Mouse (Mus musculus): ENCODE data around the gene Ager. TPM values are rescaled to one million over a fixed set of nuclear protein-coding genes. Genes with fewer than 3 reads are reported as not detected.

Gene Ager
- polyA plus RNA-seq, 1 experiment from 2014 or later: 1.4 TPM

DNA sequence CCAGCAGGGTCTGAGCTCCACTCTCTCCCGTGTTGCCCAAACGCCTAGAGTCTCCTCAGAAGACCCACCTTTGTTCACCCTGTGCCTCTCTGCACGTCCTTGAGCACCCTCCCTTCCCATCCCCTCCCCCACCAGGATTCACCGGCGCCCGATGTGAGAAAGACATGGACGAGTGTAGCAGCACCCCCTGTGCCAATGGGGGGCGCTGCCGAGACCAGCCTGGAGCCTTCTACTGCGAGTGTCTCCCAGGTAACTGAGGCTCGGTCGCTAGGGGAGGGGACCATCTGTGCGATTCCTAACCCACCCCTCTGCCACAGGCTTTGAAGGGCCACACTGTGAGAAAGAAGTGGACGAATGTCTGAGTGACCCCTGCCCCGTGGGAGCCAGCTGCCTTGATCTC is 25.3 kb upstream of the Ager start:
- Histone ChIP-seq H3K9me3 (ENCODE audit: low read length) (no peaks in the 10 kb centered on the region; the same call in 1 of the 2 replicates), H3K4me2 (ENCODE audit: low read depth, low read length) (no peak overlapping the region), H3K27me3 (ENCODE audit: insufficient read depth, low read length) (no peaks in the 10 kb centered on the region; the same call in 1 of the 2 replicates), H3K9ac (replicated peaks) (no peak overlapping the region), H3K27ac (ENCODE audit: low read depth) (no peak overlapping the region), H3K36me3 (replicated peaks; ENCODE audit: insufficient read depth, low read length) (no peaks in the 10 kb centered on the region), H3K4me1 (ENCODE audit: insufficient read depth) (no peaks in the 10 kb centered on the region), H3K4me3 (ENCODE audit: low read depth, low read length) (no peak overlapping the region)
- ATAC-seq (no peak), DNase-seq (no peak)
- WGBS (ENCODE audit: insufficient replicate concordance): 45% methylated on average over 15 of the region's 15 CpGs
- no peak for TF ChIP-seq CTCF (IDR thresholded peaks at IDR 0.05; ENCODE audit: low read depth)
- TF ChIP-seq EP300 (IDR thresholded peaks at IDR 0.05; ENCODE audit: low read depth): no peak

- ATAC-seq (no peak), DNase-seq (no peak)
- no peak overlapping the region for H3K4me2 ChIP-seq (ENCODE audit: low read depth, low read length)
- H3K4me3 ChIP-seq (ENCODE audit: low read depth, low read length): no peak overlapping the region
- H3K36me3 ChIP-seq (replicated peaks; ENCODE audit: insufficient read depth, low read length): no peaks in the 10 kb centered on the region
- no peaks in the 10 kb centered on the region; the same call in 1 of the 2 replicates for H3K9me3 ChIP-seq (ENCODE audit: low read length)
- H3K27ac ChIP-seq (ENCODE audit: low read depth): no peak overlapping the region
- no peak overlapping the region for H3K9ac ChIP-seq (replicated peaks)
- H3K27me3 ChIP-seq (ENCODE audit: insufficient read depth, low read length): no peaks in the 10 kb centered on the region
- no peaks in the 10 kb centered on the region for H3K4me1 ChIP-seq (ENCODE audit: insufficient read depth)
- TF ChIP-seq EP300 (IDR thresholded peaks at IDR 0.05; ENCODE audit: low read depth): no peak
- no peak for TF ChIP-seq CTCF (IDR thresholded peaks at IDR 0.05; ENCODE audit: low read depth)
- 58% methylated on average over 5 of the region's 5 CpGs for WGBS (ENCODE audit: insufficient replicate concordance)
These were observed 21.1 kb upstream of the Ager start for GRCm38 (mm10) chr17:34576577-34576976.

- Histone ChIP-seq H3K27ac (ENCODE audit: low read depth) (no peak overlapping the region), H3K9ac (replicated peaks) (no peak overlapping the region), H3K27me3 (ENCODE audit: insufficient read depth, low read length) (no peaks in the 10 kb centered on the region), H3K4me3 (ENCODE audit: low read depth, low read length) (no peak overlapping the region), H3K4me2 (ENCODE audit: low read depth, low read length) (no peak overlapping the region), H3K4me1 (ENCODE audit: insufficient read depth) (no peaks in the 10 kb centered on the region), H3K9me3 (ENCODE audit: low read length) (no peaks in the 10 kb centered on the region), H3K36me3 (replicated peaks; ENCODE audit: insufficient read depth, low read length) (no peaks in the 10 kb centered on the region)
- no peak for TF ChIP-seq EP300 (IDR thresholded peaks at IDR 0.05; ENCODE audit: low read depth)
- no peak for TF ChIP-seq CTCF (IDR thresholded peaks at IDR 0.05; ENCODE audit: low read depth)
- 88% methylated on average over 3 of the region's 3 CpGs for WGBS (ENCODE audit: insufficient replicate concordance)
- no peak for ATAC-seq
- DNase-seq: no peak
These were observed 19.6 kb upstream of the Ager start for GRCm38 (mm10) chr17:34578070-34578469.

DNA sequence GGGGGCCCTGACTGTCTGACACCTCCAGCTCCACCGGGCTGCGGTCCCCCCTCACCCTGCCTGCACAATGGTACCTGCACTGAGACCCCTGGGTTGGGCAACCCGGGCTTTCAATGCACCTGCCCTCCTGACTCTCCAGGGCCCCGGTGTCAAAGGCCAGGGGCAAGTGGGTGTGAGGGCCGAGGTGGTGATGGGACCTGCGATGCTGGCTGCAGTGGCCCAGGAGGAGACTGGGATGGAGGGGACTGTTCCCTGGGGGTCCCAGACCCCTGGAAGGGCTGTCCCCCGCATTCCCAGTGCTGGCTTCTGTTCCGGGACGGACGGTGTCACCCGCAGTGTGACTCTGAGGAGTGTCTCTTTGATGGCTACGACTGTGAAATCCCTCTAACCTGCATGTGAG is 15.1 kb upstream of the Ager start:
- no peak for TF ChIP-seq CTCF (IDR thresholded peaks at IDR 0.05; ENCODE audit: low read depth)
- TF ChIP-seq EP300 (IDR thresholded peaks at IDR 0.05; ENCODE audit: low read depth): no peak
- H3K27ac ChIP-seq (ENCODE audit: low read depth): no peak overlapping the region
- H3K4me2 ChIP-seq (ENCODE audit: low read depth, low read length): no peak overlapping the region
- ATAC-seq (no peak), DNase-seq (no peak)
- H3K4me3 ChIP-seq (ENCODE audit: low read depth, low read length): no peak overlapping the region
- no peak overlapping the region for H3K9ac ChIP-seq (replicated peaks)
- H3K9me3 ChIP-seq (ENCODE audit: low read length): no peaks in the 10 kb centered on the region
- H3K27me3 ChIP-seq (ENCODE audit: insufficient read depth, low read length): no peaks in the 10 kb centered on the region
- peaks cover 12% of the 10 kb centered on the region; the same call in 1 of the 2 replicates for H3K4me1 ChIP-seq (ENCODE audit: insufficient read depth)
- no peaks in the 10 kb centered on the region for H3K36me3 ChIP-seq (replicated peaks; ENCODE audit: insufficient read depth, low read length)
- WGBS (ENCODE audit: insufficient replicate concordance): 82% methylated on average over 12 of the region's 12 CpGs

GRCm38 (mm10) chr17:34583397-34583796 is 14.3 kb upstream of the Ager start:
- H3K4me3 ChIP-seq (ENCODE audit: low read depth, low read length): no peak overlapping the region
- H3K27ac ChIP-seq (ENCODE audit: low read depth): no peak overlapping the region
- H3K9me3 ChIP-seq (ENCODE audit: low read length): no peaks in the 10 kb centered on the region
- DNase-seq: no peak
- no peaks in the 10 kb centered on the region for H3K27me3 ChIP-seq (ENCODE audit: insufficient read depth, low read length)
- H3K4me2 ChIP-seq (ENCODE audit: low read depth, low read length): no peak overlapping the region
- no peak overlapping the region for H3K9ac ChIP-seq (replicated peaks)
- peaks cover 18% of the 10 kb centered on the region for H3K4me1 ChIP-seq (ENCODE audit: insufficient read depth)
- no peak for ATAC-seq
- 66% methylated on average over 7 of the region's 7 CpGs for WGBS (ENCODE audit: insufficient replicate concordance)
- H3K36me3 ChIP-seq (replicated peaks; ENCODE audit: insufficient read depth, low read length): no peaks in the 10 kb centered on the region
- TF ChIP-seq CTCF (IDR thresholded peaks at IDR 0.05; ENCODE audit: low read depth) (no peak), EP300 (IDR thresholded peaks at IDR 0.05; ENCODE audit: low read depth) (no peak)

DNA sequence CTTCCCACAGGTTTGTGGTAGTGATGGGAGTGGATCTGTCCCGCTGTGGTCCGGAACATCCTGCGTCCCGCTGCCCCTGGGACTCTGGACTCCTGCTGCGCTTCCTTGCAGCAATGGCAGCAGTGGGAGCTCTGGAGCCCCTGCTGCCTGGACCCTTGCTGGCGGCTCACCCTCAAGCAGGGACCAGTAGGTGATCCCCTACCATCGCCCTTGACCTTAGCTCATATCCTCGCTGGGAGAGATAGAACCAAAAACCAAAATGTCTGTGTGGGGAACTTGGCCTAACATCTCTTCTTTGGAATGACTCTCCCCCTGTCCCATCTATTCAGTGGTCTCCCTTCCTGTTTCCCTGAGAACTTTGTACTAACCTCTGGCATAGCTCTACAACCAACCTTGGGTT is 13.8 kb upstream of the Ager start:
- Histone ChIP-seq H3K9me3 (ENCODE audit: low read length) (no peaks in the 10 kb centered on the region), H3K27me3 (ENCODE audit: insufficient read depth, low read length) (no peaks in the 10 kb centered on the region), H3K36me3 (replicated peaks; ENCODE audit: insufficient read depth, low read length) (no peaks in the 10 kb centered on the region), H3K4me3 (ENCODE audit: low read depth, low read length) (no peak overlapping the region), H3K9ac (replicated peaks) (no peak overlapping the region), H3K27ac (ENCODE audit: low read depth) (no peak overlapping the region), H3K4me1 (ENCODE audit: insufficient read depth) (peaks cover 22% of the 10 kb centered on the region), H3K4me2 (ENCODE audit: low read depth, low read length) (no peak overlapping the region)
- DNase-seq: no peak
- no peak for ATAC-seq
- TF ChIP-seq EP300 (IDR thresholded peaks at IDR 0.05; ENCODE audit: low read depth): no peak
- TF ChIP-seq CTCF (IDR thresholded peaks at IDR 0.05; ENCODE audit: low read depth): no peak
- 88% methylated on average over 8 of the region's 8 CpGs for WGBS (ENCODE audit: insufficient replicate concordance)

DNA sequence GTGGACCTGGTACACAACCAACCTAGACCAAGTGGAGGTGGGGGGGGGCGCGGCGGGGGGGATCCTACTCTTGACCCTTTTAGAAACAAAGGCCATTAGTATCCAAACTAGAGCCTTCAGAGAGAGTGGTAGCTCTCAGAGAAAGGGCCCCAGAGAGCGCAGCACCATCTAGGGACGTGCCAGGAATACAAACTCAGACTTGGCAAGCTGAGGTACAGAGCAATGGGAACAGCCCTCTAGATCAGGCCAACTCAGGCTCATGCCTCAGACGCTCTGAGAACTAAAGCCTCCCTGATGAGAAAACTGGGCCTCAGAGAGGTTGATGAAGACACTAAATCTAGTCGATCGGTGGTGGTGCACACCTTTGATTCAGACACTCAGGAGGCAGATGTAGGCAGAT is 12.5 kb upstream of the Ager start:
- whole genome bisulfite sequencing (ENCODE audit: insufficient replicate concordance): 83% methylated on average over 8 of the region's 8 CpGs
- no peaks in the 10 kb centered on the region for H3K9me3 ChIP-seq (ENCODE audit: low read length)
- peaks cover 35% of the 10 kb centered on the region for H3K4me1 ChIP-seq (ENCODE audit: insufficient read depth)
- no peak overlapping the region for H3K27ac ChIP-seq (ENCODE audit: low read depth)
- H3K9ac ChIP-seq (replicated peaks): no peak overlapping the region
- no peak overlapping the region for H3K4me3 ChIP-seq (ENCODE audit: low read depth, low read length)
- TF ChIP-seq CTCF (IDR thresholded peaks at IDR 0.05; ENCODE audit: low read depth) (no peak), EP300 (IDR thresholded peaks at IDR 0.05; ENCODE audit: low read depth) (no peak)
- no peaks in the 10 kb centered on the region for H3K36me3 ChIP-seq (replicated peaks; ENCODE audit: insufficient read depth, low read length)
- H3K4me2 ChIP-seq (ENCODE audit: low read depth, low read length): no peak overlapping the region
- ATAC-seq: no peak
- no peak for DNase-seq
- no peaks in the 10 kb centered on the region for H3K27me3 ChIP-seq (ENCODE audit: insufficient read depth, low read length)

Measured in liver, postnatal 0 days (tissue).